In the genomic region with DNA sequence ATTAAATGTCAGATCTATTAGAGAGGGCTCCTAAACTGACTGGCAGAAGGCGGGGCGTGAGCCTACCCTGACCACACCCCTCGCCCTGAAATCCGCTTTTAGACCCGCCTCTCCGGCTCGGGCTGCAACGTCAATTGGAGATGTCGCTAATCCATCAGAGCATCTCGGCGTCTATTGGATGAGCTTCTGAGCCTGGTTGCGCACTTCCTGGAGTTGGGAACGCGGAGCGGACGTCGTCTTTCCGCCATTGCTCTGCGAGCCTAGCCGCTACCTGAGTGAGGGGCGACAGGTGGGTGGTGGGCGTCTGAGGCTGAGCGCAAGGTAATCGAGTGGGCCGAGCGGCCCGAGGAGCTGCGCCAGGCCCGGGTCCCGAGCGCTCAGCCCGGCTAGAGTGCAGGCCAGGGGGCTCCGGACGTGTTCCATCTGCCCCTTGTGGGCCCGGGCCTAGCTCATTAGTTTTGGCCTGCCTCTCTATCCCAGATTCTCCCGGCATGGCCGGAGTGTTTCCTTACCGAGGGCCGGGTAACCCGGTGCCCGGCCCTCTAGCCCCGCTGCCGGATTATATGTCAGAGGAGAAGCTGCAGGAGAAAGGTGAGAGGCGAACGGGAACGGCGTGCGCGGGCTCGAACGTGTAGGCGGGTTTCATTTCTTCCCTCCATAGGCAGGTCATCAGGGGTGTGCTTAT, we compare ENCODE assay signal across 8 mouse cellular contexts. TPM values are rescaled to one million over a fixed set of nuclear protein-coding genes. Genes with fewer than 3 reads are reported as not detected.
DNase-seq lines count a peak whose midpoint lies in the region; ATAC-seq lines count a peak whose summit lies in the region.

A gene (plus strand): TSS at position 216 of the 685 bp plus-strand sequence.

- H3K27me3 ChIP-seq in megakaryocyte, embryonic 14.5 days (replicated peaks): no peaks in the 10 kb centered on the region

- no peaks in the 10 kb centered on the region for H3K9me3 ChIP-seq in megakaryocyte, embryonic 14.5 days

- peak; percentile 98 for DNase-seq in ZHBTc4 (ENCODE audit: low read depth, low spot score)
- peak; percentile 95 to 97 for DNase-seq in gastrocnemius, adult 8-10 months (ENCODE audit: low spot score in 2 of 2)
- DNase-seq in hindlimb bud, embryonic 11.5 days (ENCODE audit: extremely low spot score, low read depth, low spot score): peak; percentile 95
- DNase-seq in left cerebral cortex, adult 8-10 months (ENCODE audit: low spot score in 2 of 2): peak; percentile 96 to 99
- peak; percentile 98 for DNase-seq in right cerebral cortex, postnatal 10 days (ENCODE audit: low spot score in 2 of 2)
- DNase-seq in urinary bladder, postnatal 25 days (ENCODE audit: low spot score): peak; percentile 94

- H3K4me3 ChIP-seq in megakaryocyte, embryonic 14.5 days (replicated peaks): peak within 1 kb of the TSS; percentile 98

- H3K4me1 ChIP-seq in megakaryocyte, embryonic 14.5 days: peaks cover 28% of the 10 kb centered on the region

- ATAC-seq in common myeloid progenitor, adult 5-6 weeks (replicated peaks; ENCODE audit: low read depth, poor library complexity, severe bottlenecking): peak; percentile 100

- peaks cover 38% of the 10 kb centered on the region for H3K36me3 ChIP-seq in megakaryocyte, embryonic 14.5 days (replicated peaks; ENCODE audit: low read length)

RNA-seq across cellular contexts. Expression of the gene that starts here (rescaled TPM):
- 130 and 156 TPM in 2 replicates for total RNA-seq in common myeloid progenitor, adult 5-6 weeks (2017)
- 10 to 100 TPM; 73.7 to 90.1 (median 78.3) TPM for total RNA-seq in gastrocnemius, adult 8-10 months (2022)
- total RNA-seq in left cerebral cortex, adult 8-10 months (2022): 100 to 1,000 TPM; 138 to 159 (median 149) TPM
- polyA plus RNA-seq in megakaryocyte, embryonic 14.5 days (2012; ENCODE audit: insufficient read depth, low replicate concordance): 18.1 and 35.1 TPM in 2 replicates

Comparison
In these comparisons a context has a peak if more than half of its experiments do, and no peak if none do; other contexts are left out.
1. Peak in every context shown above with its lines: DNase-seq, ATAC-seq and H3K4me3 ChIP-seq.